Mouse (Mus musculus): ENCODE data around the gene Fam117a. TPM values are rescaled to one million over a fixed set of nuclear protein-coding genes. Genes with fewer than 3 reads are reported as not detected.

The Fam117a gene
- 1 to 10 TPM; 4.7 to 7.3 TPM for total RNA-seq (2021)

- DNase-seq: peak; percentile 58 to 66
These were observed at the start of gene Fam117a for GRCm38 (mm10) chr11:95336568-95337128. Gene Fam117a (plus strand): TSS chr11:95337018.

- DNase-seq: no peak
These were observed 44.8 kb upstream of the Fam117a start for GRCm38 (mm10) chr11:95291998-95292397.

- DNase-seq: no peak
These were observed 43.7 kb upstream of the Fam117a start for GRCm38 (mm10) chr11:95293017-95293624.

GRCm38 (mm10) chr11:95295736-95296135, 41.1 kb upstream of the Fam117a start:
- DNase-seq: no peak

- DNase-seq: no peak
These were observed 38.7 kb upstream of the Fam117a start for GRCm38 (mm10) chr11:95298146-95298545.

GRCm38 (mm10) chr11:95299886-95300285, 36.9 kb upstream of the Fam117a start:
- no peak for DNase-seq

- no peak for DNase-seq
These were observed 35.0 kb upstream of the Fam117a start for GRCm38 (mm10) chr11:95301772-95302171.

- no peak for DNase-seq
These were observed 31.2 kb upstream of the Fam117a start for GRCm38 (mm10) chr11:95305600-95305999.

- no peak for DNase-seq
These were observed 29.3 kb upstream of the Fam117a start for GRCm38 (mm10) chr11:95307526-95307925.

GRCm38 (mm10) chr11:95309510-95310006, 27.3 kb upstream of the Fam117a start:
- DNase-seq: peak; percentile 95 to 97

- peak; percentile 97 to 98 for DNase-seq
These were observed 26.7 kb upstream of the Fam117a start, which contains the start of gene Kat7 for GRCm38 (mm10) chr11:95310007-95310647. Gene Kat7 (minus strand): TSS chr11:95310246.

- no peak for DNase-seq
These were observed 26.0 kb upstream of the Fam117a start for GRCm38 (mm10) chr11:95310648-95311424.

GRCm38 (mm10) chr11:95311425-95311807, 25.4 kb upstream of the Fam117a start:
- no peak for DNase-seq

GRCm38 (mm10) chr11:95315215-95315955, 21.4 kb upstream of the Fam117a start:
- DNase-seq: no peak

- DNase-seq: no peak
These were observed 18.7 kb upstream of the Fam117a start for GRCm38 (mm10) chr11:95318116-95318515.

GRCm38 (mm10) chr11:95319506-95319905, 17.3 kb upstream of the Fam117a start:
- DNase-seq: no peak

- no peak for DNase-seq
These were observed 16.8 kb upstream of the Fam117a start for GRCm38 (mm10) chr11:95320010-95320409.

GRCm38 (mm10) chr11:95324181-95324580, 12.6 kb upstream of the Fam117a start:
- DNase-seq: no peak

- no peak for DNase-seq
These were observed 11.0 kb upstream of the Fam117a start for GRCm38 (mm10) chr11:95325832-95326231.

- DNase-seq: no peak
These were observed 10.6 kb upstream of the Fam117a start for GRCm38 (mm10) chr11:95326243-95326642.

GRCm38 (mm10) chr11:95328629-95329028, 8.2 kb upstream of the Fam117a start:
- DNase-seq: no peak

GRCm38 (mm10) chr11:95330662-95331061, 6.2 kb upstream of the Fam117a start:
- no peak for DNase-seq

Measured in layer of hippocampus, postnatal 36 days (tissue).